Mouse (Mus musculus) layer of hippocampus, adult 9-10 months (tissue): ENCODE data around the gene Hist1h2aa.

Source experiments
- DNase-seq: peaks from one replicate; pipeline ENCODE4 v3.0.0; 2022; ENCODE audit warnings: low spot score

Gene Hist1h2aa

GRCm38 (mm10) chr13:23934211-23934520 is at the start of gene Hist1h2aa:
Gene Hist1h2aa, plus strand, starts transcription at chr13:23934462.
- no peak for DNase-seq

GRCm38 (mm10) chr13:23885540-23885939 is 48.7 kb upstream of the Hist1h2aa start:
- no peak for DNase-seq

GRCm38 (mm10) chr13:23887026-23887725 is 47.1 kb upstream of the Hist1h2aa start:
- DNase-seq: no peak

GRCm38 (mm10) chr13:23889011-23889605 is 45.2 kb upstream of the Hist1h2aa start:
- DNase-seq: no peak

- no peak for DNase-seq
Measured at GRCm38 (mm10) chr13:23892592-23893268, 41.5 kb upstream of the Hist1h2aa start.

- DNase-seq: no peak
Measured at GRCm38 (mm10) chr13:23893269-23893593, 41.0 kb upstream of the Hist1h2aa start.

- no peak for DNase-seq
Measured at GRCm38 (mm10) chr13:23898242-23898641, 36.0 kb upstream of the Hist1h2aa start.

- DNase-seq: no peak
Measured at GRCm38 (mm10) chr13:23906906-23907305, 27.4 kb upstream of the Hist1h2aa start.

GRCm38 (mm10) chr13:23910121-23910520 is 24.1 kb upstream of the Hist1h2aa start:
- no peak for DNase-seq

GRCm38 (mm10) chr13:23911335-23911734 is 22.9 kb upstream of the Hist1h2aa start:
- DNase-seq: no peak

- no peak for DNase-seq
Measured at GRCm38 (mm10) chr13:23913791-23914306, 20.4 kb upstream of the Hist1h2aa start.

GRCm38 (mm10) chr13:23914376-23915167 is 19.7 kb upstream of the Hist1h2aa start, which contains the start of gene Slc17a4:
Gene Slc17a4, minus strand, starts transcription at chr13:23915009.
- no peak for DNase-seq

- no peak for DNase-seq
Measured at GRCm38 (mm10) chr13:23916132-23916531, 18.1 kb upstream of the Hist1h2aa start.

- DNase-seq: no peak
Measured at GRCm38 (mm10) chr13:23917674-23918073, 16.6 kb upstream of the Hist1h2aa start.

- no peak for DNase-seq
Measured at GRCm38 (mm10) chr13:23925792-23926191, 8.5 kb upstream of the Hist1h2aa start.

- no peak for DNase-seq
Measured at GRCm38 (mm10) chr13:23928637-23929036, 5.6 kb upstream of the Hist1h2aa start.

- no peak for DNase-seq
Measured at GRCm38 (mm10) chr13:23930461-23930860, 3.8 kb upstream of the Hist1h2aa start.

- DNase-seq: no peak
Measured at GRCm38 (mm10) chr13:23930904-23931303, 3.4 kb upstream of the Hist1h2aa start.

GRCm38 (mm10) chr13:23933421-23934210 is 646 bp upstream of the Hist1h2aa start, which contains the start of gene Hist1h2ba:
Gene Hist1h2ba, minus strand, starts transcription at chr13:23934156.
- DNase-seq: no peak

GRCm38 (mm10) chr13:23938699-23939098 is 4.4 kb downstream of the Hist1h2aa start:
- no peak for DNase-seq

- DNase-seq: no peak
Measured at GRCm38 (mm10) chr13:23940291-23940690, 6.0 kb downstream of the Hist1h2aa start.
